Mouse (Mus musculus) urinary bladder, postnatal 10 days (tissue): ENCODE measurements around the gene Spats2.
"Not testable (repeated sequence)": the region's sequence is repeated elsewhere in the genome, so short reads cannot be mapped to it uniquely, and the experiment has no call there.

Source experiments
- DNase-seq: peaks from one replicate; pipeline ENCODE4 v3.0.0; 2022; ENCODE audit warnings: low spot score

Gene Spats2

GRCm38 (mm10) chr15:99224208-99224911 is 98.6 kb downstream of the Spats2 start, which contains the start of gene Kcnh3:
Kcnh3 (plus strand) TSS chr15:99224861.
- no peak for DNase-seq

- DNase-seq, result no peak
Observed at GRCm38 (mm10) chr15:99225081-99225810, 99.5 kb downstream of the Spats2 start.

GRCm38 (mm10) chr15:99226090-99226489 is 100.4 kb downstream of the Spats2 start:
- DNase-seq, result no peak

- no peak for DNase-seq
Observed at GRCm38 (mm10) chr15:99231998-99232397, 106.3 kb downstream of the Spats2 start.

- no peak for DNase-seq
Observed at GRCm38 (mm10) chr15:99233719-99234118, 108.0 kb downstream of the Spats2 start.

GRCm38 (mm10) chr15:99234326-99235010 is 108.8 kb downstream of the Spats2 start:
- DNase-seq, result no peak

- no peak for DNase-seq
Observed at GRCm38 (mm10) chr15:99238006-99238405, 112.3 kb downstream of the Spats2 start.

- DNase-seq, result no peak
Observed at GRCm38 (mm10) chr15:99240129-99240528, 114.4 kb downstream of the Spats2 start.

- DNase-seq, result no peak
Observed at GRCm38 (mm10) chr15:99241249-99241648, 115.5 kb downstream of the Spats2 start.

GRCm38 (mm10) chr15:99242045-99242444 is 116.3 kb downstream of the Spats2 start:
- DNase-seq, result no peak

- DNase-seq, result not testable (repeated sequence)
Observed at GRCm38 (mm10) chr15:99246736-99247135, 121.0 kb downstream of the Spats2 start.

GRCm38 (mm10) chr15:99248972-99249371 is 123.3 kb downstream of the Spats2 start:
- no peak for DNase-seq

- no peak for DNase-seq
Observed at GRCm38 (mm10) chr15:99249938-99250337, 124.2 kb downstream of the Spats2 start.

- DNase-seq, result not testable (repeated sequence)
Observed at GRCm38 (mm10) chr15:99251111-99251510, 125.4 kb downstream of the Spats2 start.

GRCm38 (mm10) chr15:99251626-99252380 is 126.1 kb downstream of the Spats2 start, which contains the start of gene Mcrs1:
Mcrs1 (minus strand) TSS chr15:99251961.
- peak; percentile 87 for DNase-seq

- DNase-seq, result no peak
Observed at GRCm38 (mm10) chr15:99252381-99253174, 126.9 kb downstream of the Spats2 start.

- not testable (repeated sequence) for DNase-seq
Observed at GRCm38 (mm10) chr15:99253175-99253479, 127.4 kb downstream of the Spats2 start.

GRCm38 (mm10) chr15:99253772-99254171 is 128.1 kb downstream of the Spats2 start:
- DNase-seq, result no peak

GRCm38 (mm10) chr15:99254477-99255005 is 128.8 kb downstream of the Spats2 start:
- DNase-seq, result no peak

- DNase-seq, result no peak
Observed at GRCm38 (mm10) chr15:99255241-99255749, 129.6 kb downstream of the Spats2 start.
